Mouse (Mus musculus): Measurements from ENCODE around the gene Bri3. TPM values are rescaled to one million over a fixed set of nuclear protein-coding genes. Genes with fewer than 3 reads are reported as not detected.
A peak's percentile ranks its signal among the peaks of the same experiment; 100 is the strongest.

The Bri3 gene
- polyA plus RNA-seq, 1 experiment from 2014 or later = 128 TPM

GRCm38 (mm10) chr5:144383936-144384335 is 139.7 kb downstream of the Bri3 start:
- Histone ChIP-seq H3K27me3 (ENCODE audit: control insufficient read depth, insufficient read depth, low read length) (no peaks in the 10 kb centered on the region), H3K4me2 (ENCODE audit: low read depth, severe bottlenecking) (no peak overlapping the region), H3K4me3 (ENCODE audit: low read depth, low read length) (no peak overlapping the region), H3K36me3 (ENCODE audit: control insufficient read depth, insufficient read depth, low read length) (no peaks in the 10 kb centered on the region), H3K27ac (replicated peaks; ENCODE audit: low read depth, low read length) (no peak overlapping the region), H3K9me3 (ENCODE audit: control insufficient read depth, low read length) (no peaks in the 10 kb centered on the region; the same call in 1 of the 2 replicates), H3K4me1 (ENCODE audit: control insufficient read depth, insufficient read depth, low read length) (no peaks in the 10 kb centered on the region), H3K9ac (ENCODE audit: low read length) (no peak overlapping the region)
- no peak for DNase-seq (ENCODE audit: low spot score)
- no peak for ATAC-seq (ENCODE audit: insufficient number of reproducible peaks, low FRiP score, low TSS enrichment, low read depth)
- 72% methylated on average over 3 of the region's 3 CpGs for WGBS

GRCm38 (mm10) chr5:144387851-144388250 is 143.6 kb downstream of the Bri3 start:
- peak; percentile 70 for DNase-seq (ENCODE audit: low spot score)
- WGBS = 14% methylated on average over 6 of the region's 6 CpGs

GRCm38 (mm10) chr5:144394142-144394541 is 149.9 kb downstream of the Bri3 start:
- DNase-seq (ENCODE audit: low spot score) (no peak), ATAC-seq (ENCODE audit: insufficient number of reproducible peaks, low FRiP score, low TSS enrichment, low read depth) (no peak)
- H3K4me2 ChIP-seq (ENCODE audit: low read depth, severe bottlenecking) = no peak overlapping the region
- no peaks in the 10 kb centered on the region for H3K36me3 ChIP-seq (ENCODE audit: control insufficient read depth, insufficient read depth, low read length)
- H3K27me3 ChIP-seq (ENCODE audit: control insufficient read depth, insufficient read depth, low read length) = no peaks in the 10 kb centered on the region
- 85% methylated on average over 2 of the region's 2 CpGs for WGBS
- no peaks in the 10 kb centered on the region for H3K4me1 ChIP-seq (ENCODE audit: control insufficient read depth, insufficient read depth, low read length)
- no peak overlapping the region for H3K9ac ChIP-seq (ENCODE audit: low read length)
- no peak overlapping the region for H3K4me3 ChIP-seq (ENCODE audit: low read depth, low read length)
- no peak overlapping the region for H3K27ac ChIP-seq (replicated peaks; ENCODE audit: low read depth, low read length)
- H3K9me3 ChIP-seq (ENCODE audit: control insufficient read depth, low read length) = no peaks in the 10 kb centered on the region

More at GRCm38 (mm10) chr5:144387851-144388250, 143.6 kb downstream of the Bri3 start:
- no peaks in the 10 kb centered on the region for H3K4me1 ChIP-seq (ENCODE audit: control insufficient read depth, insufficient read depth, low read length)
- H3K36me3 ChIP-seq (ENCODE audit: control insufficient read depth, insufficient read depth, low read length) = no peaks in the 10 kb centered on the region
- no peak overlapping the region for H3K4me2 ChIP-seq (ENCODE audit: low read depth, severe bottlenecking)
- no peaks in the 10 kb centered on the region; the same call in 1 of the 2 replicates for H3K9me3 ChIP-seq (ENCODE audit: control insufficient read depth, low read length)
- no peak for ATAC-seq (ENCODE audit: insufficient number of reproducible peaks, low FRiP score, low TSS enrichment, low read depth)
- no peak overlapping the region for H3K27ac ChIP-seq (replicated peaks; ENCODE audit: low read depth, low read length)
- no peak overlapping the region for H3K9ac ChIP-seq (ENCODE audit: low read length)
- no peaks in the 10 kb centered on the region for H3K27me3 ChIP-seq (ENCODE audit: control insufficient read depth, insufficient read depth, low read length)
- no peak overlapping the region for H3K4me3 ChIP-seq (ENCODE audit: low read depth, low read length)

- DNase-seq (ENCODE audit: low spot score) = no peak
- 20% methylated on average over 5 of the region's 9 CpGs for WGBS
These were observed 153.3 kb downstream of the Bri3 start for GRCm38 (mm10) chr5:144397566-144397965.

GRCm38 (mm10) chr5:144400821-144401220 is 156.6 kb downstream of the Bri3 start:
- H3K9me3 ChIP-seq (ENCODE audit: control insufficient read depth, low read length) = no peaks in the 10 kb centered on the region
- DNase-seq (ENCODE audit: low spot score) (no peak), ATAC-seq (ENCODE audit: insufficient number of reproducible peaks, low FRiP score, low TSS enrichment, low read depth) (no peak)
- no peak overlapping the region for H3K9ac ChIP-seq (ENCODE audit: low read length)
- no peaks in the 10 kb centered on the region for H3K4me1 ChIP-seq (ENCODE audit: control insufficient read depth, insufficient read depth, low read length)
- H3K4me2 ChIP-seq (ENCODE audit: low read depth, severe bottlenecking) = no peak overlapping the region
- H3K27ac ChIP-seq (replicated peaks; ENCODE audit: low read depth, low read length) = no peak overlapping the region
- H3K36me3 ChIP-seq (ENCODE audit: control insufficient read depth, insufficient read depth, low read length) = no peaks in the 10 kb centered on the region
- 87% methylated on average over 5 of the region's 5 CpGs for WGBS
- H3K4me3 ChIP-seq (ENCODE audit: low read depth, low read length) = no peak overlapping the region
- no peaks in the 10 kb centered on the region for H3K27me3 ChIP-seq (ENCODE audit: control insufficient read depth, insufficient read depth, low read length)

More at GRCm38 (mm10) chr5:144397566-144397965, 153.3 kb downstream of the Bri3 start:
- no peak overlapping the region for H3K4me3 ChIP-seq (ENCODE audit: low read depth, low read length)
- no peaks in the 10 kb centered on the region for H3K27me3 ChIP-seq (ENCODE audit: control insufficient read depth, insufficient read depth, low read length)
- no peaks in the 10 kb centered on the region for H3K9me3 ChIP-seq (ENCODE audit: control insufficient read depth, low read length)
- no peak overlapping the region for H3K27ac ChIP-seq (replicated peaks; ENCODE audit: low read depth, low read length)
- H3K4me2 ChIP-seq (ENCODE audit: low read depth, severe bottlenecking) = no peak overlapping the region
- no peaks in the 10 kb centered on the region for H3K4me1 ChIP-seq (ENCODE audit: control insufficient read depth, insufficient read depth, low read length)
- no peak overlapping the region for H3K9ac ChIP-seq (ENCODE audit: low read length)
- ATAC-seq (ENCODE audit: insufficient number of reproducible peaks, low FRiP score, low TSS enrichment, low read depth) = no peak
- no peaks in the 10 kb centered on the region for H3K36me3 ChIP-seq (ENCODE audit: control insufficient read depth, insufficient read depth, low read length)

- no peak for ATAC-seq (ENCODE audit: insufficient number of reproducible peaks, low FRiP score, low TSS enrichment, low read depth)
- Histone ChIP-seq H3K27ac (replicated peaks; ENCODE audit: low read depth, low read length) (no peak overlapping the region), H3K9ac (ENCODE audit: low read length) (no peak overlapping the region), H3K4me1 (ENCODE audit: control insufficient read depth, insufficient read depth, low read length) (no peaks in the 10 kb centered on the region), H3K27me3 (ENCODE audit: control insufficient read depth, insufficient read depth, low read length) (no peaks in the 10 kb centered on the region), H3K4me2 (ENCODE audit: low read depth, severe bottlenecking) (no peak overlapping the region), H3K9me3 (ENCODE audit: control insufficient read depth, low read length) (no peaks in the 10 kb centered on the region), H3K36me3 (ENCODE audit: control insufficient read depth, insufficient read depth, low read length) (no peaks in the 10 kb centered on the region), H3K4me3 (ENCODE audit: low read depth, low read length) (no peak overlapping the region)
- no peak for DNase-seq (ENCODE audit: low spot score)
- 92% methylated on average over 11 of the region's 11 CpGs for WGBS
These were observed 162.0 kb downstream of the Bri3 start for GRCm38 (mm10) chr5:144406256-144406655.

- H3K4me1 ChIP-seq (ENCODE audit: control insufficient read depth, insufficient read depth, low read length) = 0 out of 2 replicates have a peak, but pooled peaks cover 2% of the 10 kb centered on the region
- WGBS = 96% methylated on average over 10 of the region's 10 CpGs
- DNase-seq (ENCODE audit: low spot score) (no peak), ATAC-seq (ENCODE audit: insufficient number of reproducible peaks, low FRiP score, low TSS enrichment, low read depth) (no peak)
- no peaks in the 10 kb centered on the region for H3K27me3 ChIP-seq (ENCODE audit: control insufficient read depth, insufficient read depth, low read length)
- H3K9me3 ChIP-seq (ENCODE audit: control insufficient read depth, low read length) = no peaks in the 10 kb centered on the region
- H3K4me3 ChIP-seq (ENCODE audit: low read depth, low read length) = no peak overlapping the region
- H3K36me3 ChIP-seq (ENCODE audit: control insufficient read depth, insufficient read depth, low read length) = no peaks in the 10 kb centered on the region
- no peak overlapping the region for H3K4me2 ChIP-seq (ENCODE audit: low read depth, severe bottlenecking)
- no peak overlapping the region for H3K9ac ChIP-seq (ENCODE audit: low read length)
- H3K27ac ChIP-seq (replicated peaks; ENCODE audit: low read depth, low read length) = no peak overlapping the region
These were observed 166.4 kb downstream of the Bri3 start for GRCm38 (mm10) chr5:144410666-144411065.

- ATAC-seq (ENCODE audit: insufficient number of reproducible peaks, low FRiP score, low TSS enrichment, low read depth) = no peak
- Histone ChIP-seq H3K4me2 (ENCODE audit: low read depth, severe bottlenecking) (no peak overlapping the region), H3K9me3 (ENCODE audit: control insufficient read depth, low read length) (no peaks in the 10 kb centered on the region), H3K4me1 (ENCODE audit: control insufficient read depth, insufficient read depth, low read length) (0 out of 2 replicates have a peak, but pooled peaks cover 2% of the 10 kb centered on the region), H3K27me3 (ENCODE audit: control insufficient read depth, insufficient read depth, low read length) (no peaks in the 10 kb centered on the region), H3K9ac (ENCODE audit: low read length) (no peak overlapping the region), H3K27ac (replicated peaks; ENCODE audit: low read depth, low read length) (no peak overlapping the region), H3K4me3 (ENCODE audit: low read depth, low read length) (no peak overlapping the region), H3K36me3 (ENCODE audit: control insufficient read depth, insufficient read depth, low read length) (no peaks in the 10 kb centered on the region)
- no peak for DNase-seq (ENCODE audit: low spot score)
- 50% methylated on average over 5 of the region's 5 CpGs for WGBS
These were observed 167.5 kb downstream of the Bri3 start for GRCm38 (mm10) chr5:144411702-144412101.

- no peak overlapping the region for H3K4me3 ChIP-seq (ENCODE audit: low read depth, low read length)
- no peak overlapping the region for H3K27ac ChIP-seq (replicated peaks; ENCODE audit: low read depth, low read length)
- 0 out of 2 replicates have a peak, but pooled peaks cover 2% of the 10 kb centered on the region for H3K4me1 ChIP-seq (ENCODE audit: control insufficient read depth, insufficient read depth, low read length)
- H3K36me3 ChIP-seq (ENCODE audit: control insufficient read depth, insufficient read depth, low read length) = no peaks in the 10 kb centered on the region
- H3K9me3 ChIP-seq (ENCODE audit: control insufficient read depth, low read length) = no peaks in the 10 kb centered on the region
- WGBS = 72% methylated on average over 4 of the region's 4 CpGs
- ATAC-seq (ENCODE audit: insufficient number of reproducible peaks, low FRiP score, low TSS enrichment, low read depth) (no peak), DNase-seq (ENCODE audit: low spot score) (no peak)
- no peaks in the 10 kb centered on the region for H3K27me3 ChIP-seq (ENCODE audit: control insufficient read depth, insufficient read depth, low read length)
- no peak overlapping the region for H3K4me2 ChIP-seq (ENCODE audit: low read depth, severe bottlenecking)
- no peak overlapping the region for H3K9ac ChIP-seq (ENCODE audit: low read length)
These were observed 168.5 kb downstream of the Bri3 start for GRCm38 (mm10) chr5:144412781-144413180.
